Mouse (Mus musculus) lung, postnatal 0 days (tissue): ENCODE measurements around the gene Prss41.

Experiments
- CTCF ChIP-seq: IDR thresholded peaks from 2 replicates; pipeline ENCODE4 v1.5.1; 2016; ENCODE audit warnings: antibody characterized with exemption, mild to moderate bottlenecking
- EP300 ChIP-seq: IDR thresholded peaks from 2 replicates; pipeline ENCODE4 v1.6.1; 2016; ENCODE audit warnings: antibody characterized with exemption, mild to moderate bottlenecking, control low read depth

DNA sequence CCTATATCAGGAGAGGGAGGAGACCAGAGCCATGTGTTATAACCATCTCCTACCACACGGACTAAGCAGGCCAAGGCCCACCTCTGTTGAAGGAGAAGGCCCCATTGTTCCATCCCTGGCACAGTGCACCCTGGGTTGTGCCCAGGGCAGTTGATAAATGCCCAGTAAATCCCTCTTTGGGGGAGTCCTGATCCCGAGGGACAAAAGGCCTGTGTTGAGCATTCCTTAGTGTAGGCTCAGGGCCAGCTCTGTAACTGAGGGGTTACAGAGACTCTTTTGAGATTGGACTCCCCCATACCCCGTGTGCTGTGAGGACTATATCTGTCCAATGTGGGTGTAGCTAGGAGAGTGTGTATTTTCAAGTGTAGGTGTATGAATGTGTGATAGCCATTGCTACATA, 32.8 kb upstream of the Prss41 start:
- TF ChIP-seq CTCF = no peak
- TF ChIP-seq EP300 = no peak
